Mouse (Mus musculus) left cerebral cortex, postnatal 14 days (tissue): ENCODE measurements at regions not wholly inside any gene's neighbourhood (a gene's known extent, or its start where the extent isn't known, plus 50 kb on each side); places are given as distances from the start of the nearest gene placed in this dataset.
A peak's percentile ranks its signal among the peaks of the same experiment; 100 is the strongest.

Experiments
- DNase-seq, 2 experiments: peaks; one replicate each; pipeline ENCODE4 v3.0.0; 2021 to 2022; ENCODE audit warnings: low spot score in 2 of 2, mixed read lengths in 1 of 2
- intact Hi-C: fragments of 180-260 bp; cut with DNase I; formaldehyde crosslinking; loops from one replicate; pipeline ENCODE4 v1.15.1; 2025

- DNase-seq = no peak
- intact Hi-C loops = no loop called here
These were observed 175.7 kb downstream of the Hdgfl1 start for GRCm38 (mm10) chr13:26594313-26594712.

GRCm38 (mm10) chr13:26593750-26594149, 176.2 kb downstream of the Hdgfl1 start:
- no peak for DNase-seq
- intact Hi-C loops = no loop called here

DNA sequence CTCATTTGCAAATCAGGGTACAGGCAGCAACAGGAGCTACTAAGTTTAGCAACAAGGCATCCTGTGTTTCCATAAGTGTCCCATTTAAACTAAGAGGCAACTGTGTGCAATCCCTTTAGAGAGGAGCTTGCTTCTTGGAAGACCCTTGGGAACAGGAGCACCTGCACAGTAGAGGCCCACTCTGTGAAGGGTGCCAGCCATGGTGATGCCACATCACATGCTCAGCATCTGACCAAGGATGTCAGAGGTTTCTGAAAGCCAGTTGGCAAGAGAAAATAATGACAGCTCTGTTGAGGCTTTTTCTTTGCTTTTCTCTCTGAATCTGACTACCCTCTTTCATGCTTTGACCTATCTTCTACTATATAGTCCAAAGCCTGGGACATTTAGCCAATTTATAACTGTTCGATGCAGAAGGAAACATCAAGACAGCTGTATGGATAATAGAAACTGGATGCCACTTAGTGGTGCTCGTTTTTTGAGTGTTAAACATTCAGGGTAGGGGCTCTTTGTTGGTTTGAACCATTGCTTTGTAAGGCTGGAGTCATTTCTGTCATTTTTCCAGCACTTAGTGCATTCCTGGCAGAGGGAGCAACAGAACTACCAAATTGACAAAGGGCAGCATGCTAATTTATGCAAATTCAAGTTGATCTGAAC, 193.9 kb downstream of the Hdgfl1 start:
- peak; percentile 29 to 38 for DNase-seq
- intact Hi-C loops = no loop called here

- intact Hi-C loops = no loop called here
- DNase-seq = no peak
These were observed 200.5 kb downstream of the Hdgfl1 start for GRCm38 (mm10) chr13:26569422-26569821.

- intact Hi-C loops = no loop called here
- no peak for DNase-seq
These were observed 204.8 kb downstream of the Hdgfl1 start for GRCm38 (mm10) chr13:26564941-26565862.

- peak; percentile 2 to 18 for DNase-seq
These were observed 211.6 kb downstream of the Hdgfl1 start for GRCm38 (mm10) chr13:26558366-26558765.

GRCm38 (mm10) chr13:26554266-26554665, 215.7 kb downstream of the Hdgfl1 start:
- DNase-seq = no peak
- intact Hi-C loops = no loop called here

More at GRCm38 (mm10) chr13:26558366-26558765, 211.6 kb downstream of the Hdgfl1 start:
- intact Hi-C loops = no loop called here

GRCm38 (mm10) chr13:26552122-26552521, 217.8 kb downstream of the Hdgfl1 start:
- intact Hi-C loops = no loop called here

DNA sequence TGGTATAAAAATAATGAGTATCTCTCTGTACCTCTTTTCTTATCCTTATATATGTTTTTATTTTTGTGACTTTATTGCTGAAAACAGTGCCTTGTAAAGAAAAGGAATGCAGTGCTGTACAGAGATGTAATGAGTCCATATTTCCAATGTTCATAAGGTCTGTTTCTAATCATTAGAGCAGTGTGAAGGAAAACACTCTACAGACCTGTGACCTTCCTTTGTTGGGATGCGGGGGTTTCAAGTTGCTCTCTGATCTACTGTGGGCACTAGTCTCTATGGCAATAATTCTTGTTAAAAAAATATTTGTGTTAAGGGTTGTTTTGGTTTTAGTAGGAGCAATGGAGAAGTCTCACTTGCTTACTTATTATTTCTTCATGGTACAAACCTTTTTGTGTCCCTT, 231.0 kb downstream of the Hdgfl1 start:
- DNase-seq = no peak
- intact Hi-C loops = no loop called here

More at GRCm38 (mm10) chr13:26552122-26552521, 217.8 kb downstream of the Hdgfl1 start:
- DNase-seq = no peak

DNA sequence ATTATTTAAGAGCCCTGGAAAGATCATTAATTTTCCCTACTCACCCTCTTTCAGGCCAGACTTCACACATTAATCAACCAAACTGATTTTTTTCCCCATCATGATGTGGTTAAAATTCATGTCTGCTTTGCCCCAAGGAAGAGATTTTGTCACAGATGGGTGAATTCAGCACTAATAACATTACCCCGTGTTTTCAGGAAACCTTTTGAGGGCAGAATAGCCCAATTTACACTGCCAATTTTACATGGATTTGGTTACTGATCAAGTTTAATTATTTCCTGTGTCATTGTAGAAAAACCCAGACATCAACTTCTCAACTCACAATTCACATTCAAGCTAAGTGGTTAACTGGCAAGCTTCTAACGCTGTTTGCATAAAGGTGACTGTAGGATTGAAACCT, 233.4 kb downstream of the Hdgfl1 start:
- no peak for DNase-seq
- intact Hi-C loops = no loop called here

DNA sequence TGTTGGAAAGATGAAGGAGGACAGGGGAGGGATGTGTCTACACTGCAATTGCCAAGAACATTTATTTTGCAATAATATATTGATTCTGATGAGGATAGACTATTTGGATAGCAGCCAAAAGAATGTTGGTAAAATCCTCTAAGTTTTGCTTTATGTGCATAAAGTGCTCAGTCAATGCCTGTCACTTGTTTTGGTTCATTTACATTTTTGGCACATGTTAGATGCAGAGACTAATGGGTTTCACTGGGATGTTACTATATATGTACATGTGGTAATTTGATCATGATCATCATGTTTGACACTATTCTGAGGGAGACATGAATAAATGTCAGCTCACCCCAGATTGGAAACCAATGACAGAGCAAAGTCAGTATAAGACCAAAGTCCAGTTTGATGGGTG, 237.2 kb downstream of the Hdgfl1 start:
- no peak for DNase-seq
- intact Hi-C loops = no loop called here

GRCm38 (mm10) chr13:26519054-26519453, 250.9 kb downstream of the Hdgfl1 start:
- no peak for DNase-seq
- intact Hi-C loops = no loop called here

DNA sequence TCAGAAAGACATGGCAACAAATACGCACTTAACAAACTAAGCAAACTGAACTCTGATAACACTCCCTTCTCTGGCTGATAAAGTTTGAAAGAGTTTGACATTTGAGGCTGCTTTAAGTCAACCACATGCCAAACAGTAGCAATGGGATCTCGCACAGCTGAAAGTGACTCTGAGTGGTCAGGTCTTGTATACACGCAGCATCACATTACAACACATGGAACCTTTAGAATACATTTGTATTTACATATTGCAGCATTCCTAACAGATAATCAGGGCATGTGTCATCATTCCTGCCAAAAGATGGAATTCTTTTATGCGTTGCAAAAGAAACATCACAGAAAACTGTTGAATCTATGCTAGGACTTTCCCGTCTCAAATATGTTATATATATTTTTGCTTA, 251.5 kb downstream of the Hdgfl1 start:
- intact Hi-C loops = no loop called here
- DNase-seq = no peak

- DNase-seq = no peak
- intact Hi-C loops = no loop called here
These were observed 252.3 kb downstream of the Hdgfl1 start for GRCm38 (mm10) chr13:26517646-26518045.

GRCm38 (mm10) chr13:26510448-26510847, 259.5 kb downstream of the Hdgfl1 start:
- intact Hi-C loops = no loop called here
- DNase-seq = no peak

DNA sequence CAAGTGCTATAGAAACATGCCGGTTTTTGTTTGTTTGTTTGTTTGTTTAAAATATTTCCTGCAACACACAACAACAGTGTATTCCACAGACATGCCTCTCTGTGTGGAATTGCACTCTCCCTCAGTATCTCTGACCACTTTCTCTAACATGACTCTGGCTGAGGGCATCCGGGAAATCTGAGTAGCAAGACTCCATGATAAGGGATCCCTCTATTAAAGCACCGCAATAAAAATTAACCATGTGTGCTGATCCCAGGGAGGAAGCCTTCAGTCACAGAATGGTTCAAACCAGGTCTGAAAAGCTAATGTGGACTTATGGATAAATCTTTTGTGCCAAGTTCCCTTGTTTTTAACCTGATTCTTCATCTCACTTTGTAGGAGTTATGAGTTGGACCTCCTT, 260.1 kb downstream of the Hdgfl1 start:
- intact Hi-C loops = no loop called here
- DNase-seq = no peak

DNA sequence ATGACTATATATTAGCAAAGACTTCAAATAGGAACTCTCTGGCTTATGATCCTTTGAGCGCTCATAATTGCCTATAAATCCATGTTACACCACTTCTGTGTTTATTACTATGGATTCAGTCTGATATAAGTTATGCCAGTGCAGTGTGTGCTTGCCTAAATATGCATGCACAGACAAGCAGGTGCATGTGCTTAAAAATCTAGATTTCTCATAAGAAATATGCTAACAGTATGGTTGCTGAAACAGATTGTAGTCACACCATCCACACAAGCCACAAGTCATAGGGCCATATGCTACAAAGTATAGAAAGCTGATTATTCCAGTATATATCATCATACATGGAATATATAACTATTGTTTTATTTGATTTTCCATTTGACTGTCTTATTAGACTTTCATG, 266.2 kb downstream of the Hdgfl1 start:
- no peak for DNase-seq

GRCm38 (mm10) chr13:26497086-26497485, 272.9 kb downstream of the Hdgfl1 start:
- no peak for DNase-seq
- intact Hi-C loops = no loop called here

More for the DNA sequence above, 266.2 kb downstream of the Hdgfl1 start:
- intact Hi-C loops = no loop called here

- DNase-seq = no peak
- intact Hi-C loops = no loop called here
These were observed 274.1 kb downstream of the Hdgfl1 start for GRCm38 (mm10) chr13:26495871-26496270.

- intact Hi-C loops = no loop called here
These were observed 300.6 kb downstream of the Hdgfl1 start for GRCm38 (mm10) chr13:26469343-26469742.

GRCm38 (mm10) chr13:26467526-26467925, 302.4 kb downstream of the Hdgfl1 start:
- intact Hi-C loops = no loop called here
- no peak for DNase-seq

More at GRCm38 (mm10) chr13:26469343-26469742, 300.6 kb downstream of the Hdgfl1 start:
- DNase-seq = no peak
